Mouse (Mus musculus) layer of hippocampus, postnatal 36 days (tissue): ENCODE results near the gene Gm49776. TPM values are rescaled to one million over a fixed set of nuclear protein-coding genes. Genes with fewer than 3 reads are reported as not detected.
"Not testable (repeated sequence)": the region's sequence is repeated elsewhere in the genome, so short reads cannot be mapped to it uniquely, and the experiment has no call there.

Experiments used
- DNase-seq, 2 experiments: peaks; one replicate each; pipeline ENCODE4 v3.0.0; 2022
- microRNA-seq, 2 experiments: library from miRNA; unstranded; fragments of <30 nt; microRNA quantifications; one replicate each; pipeline ENCODE4 v1.2.0; 2021
- total RNA-seq, 2 experiments: library from RNA; stranded (reverse); gene quantifications; 2 replicates each; pipeline ENCODE4 v1.2.3; 2021

The Gm49776 gene
- total RNA-seq, 2 experiments from 2014 or later: not detected

GRCm38 (mm10) chr16:18200062-18200461 lies 58.1 kb downstream of the Gm49776 start:
- no peak for DNase-seq

GRCm38 (mm10) chr16:18198365-18199098 lies 59.6 kb downstream of the Gm49776 start:
- DNase-seq: no peak

DNA sequence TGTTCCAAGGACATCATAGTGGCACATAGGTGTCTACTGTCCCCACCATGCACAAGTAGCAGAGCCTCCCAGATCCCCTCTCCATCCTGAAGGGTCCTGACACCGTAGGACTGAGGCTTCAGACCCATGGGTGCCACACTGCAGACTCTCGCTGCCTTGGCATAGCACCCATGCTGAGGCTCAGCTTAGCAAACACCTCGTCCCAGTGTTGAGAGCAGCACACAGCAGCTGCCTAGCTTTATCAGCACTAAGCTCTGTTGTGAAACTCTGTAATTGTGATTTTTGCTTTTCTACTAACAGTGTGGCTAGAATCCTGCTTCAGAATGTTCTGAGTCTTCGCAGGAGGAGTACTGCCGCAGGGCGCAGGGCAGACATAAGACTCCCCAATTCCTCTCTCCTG lies 60.2 kb downstream of the Gm49776 start:
- DNase-seq: no peak

DNA sequence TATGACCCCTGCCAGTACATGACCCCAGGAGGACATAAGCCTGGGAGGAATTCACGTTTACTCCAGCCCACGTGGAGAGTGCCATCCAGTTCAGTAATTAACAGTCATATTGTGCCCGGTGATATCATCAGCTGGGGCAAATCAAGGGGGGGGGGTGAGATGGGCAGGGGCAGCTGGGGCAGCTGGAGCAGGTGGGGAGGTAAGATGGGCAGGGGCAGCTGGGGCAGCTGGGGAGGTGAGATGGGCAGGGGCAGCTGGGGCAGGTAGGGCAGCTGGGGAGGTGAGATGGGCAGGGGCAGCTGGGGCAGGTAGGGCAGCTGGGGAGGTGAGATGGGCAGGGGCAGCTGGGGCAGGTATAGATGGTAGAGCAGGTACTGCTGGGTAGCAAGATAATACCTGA lies 62.6 kb downstream of the Gm49776 start:
- DNase-seq: not testable (repeated sequence)

Small RNA genes lying within 50 kb of the gene (microRNA-seq; reads per million reads assigned to microRNA genes)
- gene Gm24572 (0.21 to 0.30 reads per million in 2 experiments), gene Mir1306 (245 to 251 reads per million in 2 experiments)

Other genes starting within 250 kb of the Gm49776 start
- gene Dgcr6, start 205.5 kb downstream of the Gm49776 start, total RNA-seq: 10 to 100 TPM; 66.1 to 70.8 TPM
- 10 to 100 TPM; 32.7 to 42.6 TPM for gene Prodh, start 168.1 kb downstream of the Gm49776 start, total RNA-seq
- gene Rtn4r, start 130.7 kb downstream of the Gm49776 start, total RNA-seq: 100 to 1,000 TPM in 1 of 2 experiments, 10 to 100 TPM in 1; 96.1 to 105 TPM
- not detected for gene Ccdc188, start 40.4 kb downstream of the Gm49776 start, total RNA-seq
- gene Zdhhc8, start 23.2 kb downstream of the Gm49776 start, total RNA-seq: 10 to 100 TPM; 68.5 to 70.0 TPM
- gene Trmt2a, start 9.6 kb downstream of the Gm49776 start, total RNA-seq: 10 to 100 TPM; 48.9 to 64.1 TPM
- 10 to 100 TPM; 85.1 to 90.7 TPM for gene Ranbp1, start 9.6 kb downstream of the Gm49776 start, total RNA-seq
- 10 to 100 TPM; 45.1 to 50.2 TPM for gene Dgcr8, start 30.9 kb upstream of the Gm49776 start, total RNA-seq
- gene Tango2, start 89.8 kb upstream of the Gm49776 start, total RNA-seq: 100 to 1,000 TPM; 124 to 125 TPM
- gene Arvcf, start 89.9 kb upstream of the Gm49776 start, total RNA-seq: 10 to 100 TPM; 36.2 to 37.7 TPM
- gene Txnrd2, start 168.1 kb upstream of the Gm49776 start, total RNA-seq: 10 to 100 TPM; 19.6 to 21.7 TPM
- 10 to 100 TPM; 66.3 to 68.1 TPM for gene Comt, start 168.5 kb upstream of the Gm49776 start, total RNA-seq
- gene Gnb1l, start 240.4 kb upstream of the Gm49776 start, total RNA-seq: 1 to 10 TPM; 6.6 to 6.9 TPM
- 10 to 100 TPM; 10.0 to 11.5 TPM for gene Rtl10, start 240.6 kb upstream of the Gm49776 start, total RNA-seq